9 mouse cellular contexts compared by ENCODE assay signal in the genomic region with DNA sequence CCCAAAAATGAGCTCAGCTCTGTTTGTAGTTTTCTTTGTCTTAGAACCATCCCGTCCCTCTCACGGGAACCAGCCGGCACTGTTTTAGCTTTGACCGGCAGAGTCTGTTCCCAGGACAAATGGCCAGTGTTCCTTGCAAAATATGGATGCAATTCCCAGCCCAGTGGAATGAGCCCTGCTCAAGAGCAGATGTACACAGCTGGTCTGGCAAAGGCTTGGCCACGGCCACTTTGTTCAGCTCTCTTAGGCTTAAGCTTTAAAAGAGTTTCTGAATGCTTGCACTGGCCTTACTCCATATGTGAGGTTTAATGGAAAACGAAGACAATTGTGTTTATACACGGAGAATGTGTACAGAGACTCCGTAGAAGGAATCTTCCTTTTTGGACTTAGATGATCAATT.
DNase-seq lines count a peak whose midpoint lies in the region; ATAC-seq lines count a peak whose summit lies in the region.
"Had no signal": no experiment of that assay in that cellular context is flagged by ENCODE, and none has a peak within 500 bp of the region (broad histone marks: within the 10 kb centered on the region; RNA-seq: fewer than 3 reads in every experiment).

No protein-coding gene starts in this region.

- no peaks in the 10 kb centered on the region for H3K9me3 ChIP-seq in lung, embryonic 15.5 days
- H3K9me3 ChIP-seq: G1E had no signal

- peak overlapping the region; percentile 51 for H3K27ac ChIP-seq in lung, embryonic 15.5 days

- WGBS in lung, embryonic 15.5 days = 34% methylated on average over 8 of the region's 8 CpGs

- ATAC-seq in lung, embryonic 15.5 days (ENCODE audit: borderline replicate concordance, extremely low read depth, low FRiP score, low TSS enrichment) = peak; percentile 86

- no peaks in the 10 kb centered on the region for H3K27me3 ChIP-seq in lung, embryonic 15.5 days

- intact Hi-C loops in heart, postnatal 36 days (cut with DNase I) = no loop called here

- H3K36me3 ChIP-seq in lung, embryonic 15.5 days = no peaks in the 10 kb centered on the region
- H3K36me3 ChIP-seq: G1E had no signal

- H3K4me1 ChIP-seq in lung, embryonic 15.5 days = peaks cover 15% of the 10 kb centered on the region

- no peak overlapping the region for H3K9ac ChIP-seq in lung, embryonic 15.5 days

- no peak overlapping the region for H3K4me2 ChIP-seq in lung, embryonic 15.5 days

- no peak overlapping the region for H3K4me3 ChIP-seq in lung, embryonic 15.5 days

- peak; percentile 29 for DNase-seq in ovary, adult 18-20 months (ENCODE audit: low spot score)
- no peak for DNase-seq in ovary, postnatal 10 days (ENCODE audit: low spot score)
- peak; percentile 61 to 68 for DNase-seq in heart, postnatal 36 days
- no peak for DNase-seq in B cell, adult 2 months
- no peak for DNase-seq in cerebellum, adult 11-12 months
- no peak for DNase-seq in left cerebral cortex, adult 9 months (ENCODE audit: low spot score in 2 of 2)
- DNase-seq in MN1 (ENCODE audit: low spot score) = no peak

Comparison
In these comparisons a context has a peak if more than half of its experiments do, and no peak if none do; other contexts are left out.
1. DNase-seq: peak in ovary, adult 18-20 months (single experiment) and heart, postnatal 36 days (2 of 2); none in ovary, postnatal 10 days (single experiment), B cell, adult 2 months (0 of 2), cerebellum, adult 11-12 months (single experiment), left cerebral cortex, adult 9 months (0 of 2) and MN1 (single experiment).